Mouse (Mus musculus) cortical plate, adult 2 months (tissue): ENCODE data around the gene Cdk17.

Experiments used
- CTCF ChIP-seq: fragments of 200-500 bp; IDR thresholded peaks from 2 replicates; pipeline ENCODE4 v1.5.1; 2011; ENCODE audit warnings: mild to moderate bottlenecking, control low read depth, low read length; ENCODE audit not compliant: insufficient read depth; ENCODE audit errors: extremely low read depth
- POLR2A ChIP-seq: fragments of 200-500 bp; IDR thresholded peaks from 2 replicates; pipeline ENCODE4 v1.6.1; 2011; ENCODE audit warnings: mild to moderate bottlenecking, low read length, control low read depth; ENCODE audit not compliant: insufficient read depth; ENCODE audit errors: extremely low read depth

- TF ChIP-seq CTCF (no peak), POLR2A (no peak)
Measured at GRCm38 (mm10) chr10:93228401-93229007, 67.8 kb downstream of the Cdk17 start.
